Mouse (Mus musculus) embryonic fibroblast, embryonic 13.5 days (primary cell): ENCODE measurements around the gene Tmem170. TPM values are rescaled to one million over a fixed set of nuclear protein-coding genes. Genes with fewer than 3 reads are reported as not detected.
A peak's percentile ranks its signal among the peaks of the same experiment; 100 is the strongest.

ENCODE experiments used
- H3K27ac ChIP-seq: 2 replicates; pipeline ENCODE4 v1.5.1; 2012; ENCODE audit warnings: low read length, control low read depth, inconsistent platforms; ENCODE audit not compliant: insufficient read depth
- H3K4me1 ChIP-seq: 2 replicates; pipeline ENCODE4 v1.6.1; 2011; ENCODE audit warnings: low read length; ENCODE audit not compliant: control insufficient read depth, insufficient read depth
- H3K4me3 ChIP-seq: 2 replicates; pipeline ENCODE4 v1.5.1; 2011; ENCODE audit warnings: mild to moderate bottlenecking, control low read depth, low read length; ENCODE audit not compliant: insufficient read depth
- CTCF ChIP-seq: IDR thresholded peaks from 2 replicates; pipeline ENCODE4 v1.5.1; 2011; ENCODE audit warnings: mild to moderate bottlenecking, control low read depth, low read length, moderate library complexity, borderline replicate concordance; ENCODE audit not compliant: insufficient read depth
- POLR2A ChIP-seq: IDR thresholded peaks from 2 replicates; pipeline ENCODE4 v1.6.1; 2011; ENCODE audit warnings: low read depth, mild to moderate bottlenecking, control low read depth, low read length, moderate library complexity
- polyA plus RNA-seq: library from polyadenylated mRNA; stranded (reverse); fragments of >200 nt; gene quantifications from 2 replicates; pipeline ENCODE4 v1.2.4, GENCODE M21; 2011; ENCODE audit warnings: low read depth; ENCODE audit not compliant: missing spikeins, insufficient read length

Tmem170 gene
- polyA plus RNA-seq, 1 experiment = 2.6 TPM

DNA sequence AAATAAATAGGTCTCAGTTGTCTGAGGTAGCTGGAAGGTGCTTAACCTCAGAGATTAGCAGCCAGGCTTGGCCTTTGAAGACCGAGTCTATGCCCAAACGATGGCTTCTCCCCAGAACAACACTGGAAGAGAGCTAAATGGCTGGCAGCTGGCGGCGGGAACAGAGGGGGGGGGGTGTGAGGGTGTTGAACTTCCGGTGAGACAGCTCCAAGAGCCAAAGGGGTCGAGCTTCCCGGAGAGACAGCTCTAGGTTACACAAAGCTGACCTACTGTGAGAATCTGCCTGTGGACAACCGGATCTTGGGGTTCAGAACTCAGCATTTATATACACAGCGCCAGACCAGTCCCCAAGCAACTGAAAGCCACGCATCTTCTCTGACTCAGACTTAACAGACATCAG lies 22.0 kb upstream of the Tmem170 start:
- TF ChIP-seq POLR2A (no peak), CTCF (no peak)
- no peak overlapping the region for H3K27ac ChIP-seq
- H3K4me3 ChIP-seq = no peak overlapping the region
- peaks cover 5% of the 10 kb centered on the region; the same call in 1 of the 2 replicates for H3K4me1 ChIP-seq

DNA sequence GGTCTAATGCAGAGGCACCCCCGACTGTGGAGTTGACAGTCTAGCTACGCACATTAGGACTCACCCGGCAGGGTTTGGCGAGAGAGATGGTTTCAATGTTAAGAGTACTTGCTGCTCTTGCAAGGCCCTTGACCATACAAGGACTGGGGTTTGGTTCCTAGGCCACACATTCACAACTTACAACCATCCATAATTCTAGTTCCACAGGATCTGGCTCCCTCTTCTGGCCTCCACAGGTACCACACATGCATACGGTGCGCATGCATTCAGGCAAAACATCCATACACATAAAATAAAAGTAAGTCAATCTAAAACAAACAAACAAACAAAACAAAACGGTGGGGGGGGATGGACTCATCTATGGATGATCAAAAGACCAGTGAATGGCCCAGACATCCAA lies 18.4 kb upstream of the Tmem170 start:
- TF ChIP-seq POLR2A = no peak
- TF ChIP-seq CTCF = peak; percentile 17; the same call in 1 of the 2 replicates
- Histone ChIP-seq H3K4me1 (no peaks in the 10 kb centered on the region), H3K27ac (no peak overlapping the region), H3K4me3 (no peak overlapping the region)

DNA sequence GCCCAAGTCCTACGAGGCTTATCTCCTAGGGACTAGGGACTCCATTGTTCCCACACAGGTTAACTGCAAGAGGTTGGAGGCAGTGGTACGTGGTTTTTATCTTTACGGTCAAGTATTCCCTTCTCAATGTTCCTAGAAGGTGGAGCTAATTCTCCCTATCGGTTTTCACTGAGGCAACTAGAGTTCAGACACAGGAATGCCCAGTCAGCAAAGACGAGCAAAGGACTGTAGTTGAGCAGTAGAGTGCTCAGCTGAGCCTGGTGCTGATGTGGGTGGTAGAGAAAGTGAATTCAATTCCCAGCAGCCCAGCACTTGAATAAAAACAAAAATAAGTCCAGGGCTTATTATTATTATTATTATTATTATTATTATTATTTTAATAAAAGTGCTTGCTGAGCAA lies 16.1 kb upstream of the Tmem170 start:
- Histone ChIP-seq H3K4me1 (no peaks in the 10 kb centered on the region), H3K27ac (no peak overlapping the region), H3K4me3 (no peak overlapping the region)
- TF ChIP-seq CTCF (no peak), POLR2A (no peak)

DNA sequence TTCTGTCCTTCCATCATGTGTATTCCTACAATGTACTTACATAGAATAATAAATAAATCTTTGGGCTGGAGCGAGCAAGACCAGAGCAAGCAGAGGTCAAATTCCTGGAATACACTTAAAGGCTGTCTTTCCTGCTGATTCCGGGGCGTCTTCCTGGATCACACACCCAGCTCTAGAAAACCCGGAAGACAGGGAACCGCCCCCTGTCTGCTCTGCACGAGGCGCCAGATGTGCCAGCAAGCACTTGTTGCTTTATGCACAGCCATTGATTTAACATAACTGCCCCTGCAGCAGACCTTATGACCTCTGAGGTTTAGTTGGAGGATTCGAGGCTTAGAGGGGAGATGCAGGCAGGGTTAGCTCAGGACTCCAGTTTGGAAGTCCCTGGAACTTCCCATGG lies 15.4 kb upstream of the Tmem170 start:
- H3K4me1 ChIP-seq = no peaks in the 10 kb centered on the region
- no peak for TF ChIP-seq CTCF
- no peak for TF ChIP-seq POLR2A
- no peak overlapping the region for H3K4me3 ChIP-seq
- no peak overlapping the region for H3K27ac ChIP-seq

DNA sequence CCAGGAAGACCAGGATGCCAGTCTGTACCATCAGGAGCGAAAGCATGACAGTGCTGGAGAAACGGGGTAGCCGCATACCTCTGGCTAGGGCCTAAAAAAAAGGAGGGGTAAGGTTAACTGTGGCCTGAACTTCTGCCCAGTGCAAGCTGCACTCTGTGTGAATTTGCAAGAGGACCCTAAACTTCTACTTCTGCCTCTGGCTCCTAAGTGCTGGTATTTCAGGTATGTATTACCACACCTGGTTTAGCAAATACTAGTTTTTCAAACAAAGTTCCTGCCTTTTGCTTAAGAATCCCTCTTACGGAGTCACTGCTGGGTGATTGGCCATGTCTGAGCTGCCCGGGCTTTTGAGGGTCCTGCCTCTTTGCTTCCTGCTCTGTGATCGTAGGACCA lies 14.4 kb upstream of the Tmem170 start:
- H3K4me3 ChIP-seq = no peak overlapping the region
- H3K4me1 ChIP-seq = no peaks in the 10 kb centered on the region
- H3K27ac ChIP-seq = no peak overlapping the region
- no peak for TF ChIP-seq POLR2A
- no peak for TF ChIP-seq CTCF

DNA sequence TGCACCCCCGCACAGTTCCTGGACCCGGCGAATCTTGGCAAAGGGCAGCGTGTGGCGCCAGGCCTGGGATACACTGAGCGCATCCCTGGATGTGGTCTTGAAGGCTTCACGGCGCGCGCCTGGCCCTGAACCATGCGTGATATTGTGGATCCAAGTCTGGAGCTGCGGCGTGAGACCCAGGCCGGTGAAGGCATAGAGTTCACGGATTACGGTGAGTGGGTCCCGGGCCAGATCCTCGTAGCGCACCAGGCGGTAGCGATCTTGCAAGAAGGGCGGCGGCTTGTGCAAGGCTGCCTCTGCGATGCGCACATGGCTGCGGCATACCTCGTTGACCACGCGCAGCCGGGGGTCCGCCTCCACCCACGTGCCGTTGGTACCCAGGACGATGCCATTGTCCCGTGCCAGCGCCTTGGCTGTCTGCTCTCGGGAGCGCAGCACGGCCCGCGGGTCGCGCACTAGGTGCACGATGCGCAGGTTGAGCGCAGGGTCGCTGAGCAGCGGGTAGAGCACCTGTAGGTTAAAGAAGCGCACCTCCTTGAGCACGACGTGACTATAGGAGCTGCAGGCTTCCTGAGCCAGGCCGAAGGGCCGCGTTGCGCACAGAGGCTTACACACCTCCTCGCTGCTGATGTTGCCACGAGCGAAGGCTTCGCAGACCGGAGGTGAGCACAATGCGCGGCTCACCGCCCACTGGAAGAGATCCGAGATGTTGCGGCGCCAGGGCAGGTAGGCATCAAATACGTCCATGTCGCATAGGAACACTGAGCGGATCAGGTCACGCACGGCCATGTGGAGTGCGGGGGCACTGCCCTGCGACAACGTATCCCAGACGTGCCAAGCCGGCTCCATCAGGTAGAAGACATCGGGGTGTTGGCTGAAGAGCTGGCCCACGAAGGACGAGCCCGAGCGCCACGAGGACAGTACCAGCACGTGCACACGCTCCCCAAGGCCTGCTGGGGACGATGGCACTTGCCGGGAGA lies 13.7 kb upstream of the Tmem170 start:
- Histone ChIP-seq H3K27ac (no peak overlapping the region), H3K4me1 (no peaks in the 10 kb centered on the region), H3K4me3 (no peak overlapping the region)
- no peak for TF ChIP-seq CTCF
- TF ChIP-seq POLR2A = no peak

DNA sequence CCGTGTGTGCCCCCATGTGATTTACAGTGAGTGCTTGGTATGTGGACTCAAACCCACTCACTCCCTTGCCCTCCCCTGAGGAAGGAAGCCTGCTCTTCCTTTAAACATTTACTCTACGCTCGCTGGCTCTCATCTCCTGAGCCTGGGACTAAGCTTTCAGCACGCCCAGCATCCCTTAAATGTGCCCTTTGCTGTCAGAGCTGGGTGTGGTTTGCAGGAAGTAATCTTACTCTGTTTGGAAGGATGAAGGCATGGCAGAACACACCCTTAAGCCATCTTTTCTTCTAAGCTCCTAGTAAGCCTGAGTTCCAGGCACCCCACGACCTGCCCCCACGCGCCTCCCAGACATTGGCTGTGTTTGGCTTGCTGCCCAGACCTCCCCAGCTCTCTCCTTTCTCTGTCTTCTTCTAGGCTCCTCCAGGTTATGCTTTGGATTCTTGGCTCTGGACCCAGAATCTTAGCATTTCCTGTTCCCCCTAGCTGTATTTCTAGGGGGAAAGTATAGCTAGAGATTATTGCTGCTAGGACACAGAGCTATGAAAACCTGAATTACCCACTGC lies 11.6 kb upstream of the Tmem170 start:
- Histone ChIP-seq H3K4me1 (no peaks in the 10 kb centered on the region), H3K27ac (no peak overlapping the region), H3K4me3 (no peak overlapping the region)
- TF ChIP-seq CTCF (no peak), POLR2A (no peak)

DNA sequence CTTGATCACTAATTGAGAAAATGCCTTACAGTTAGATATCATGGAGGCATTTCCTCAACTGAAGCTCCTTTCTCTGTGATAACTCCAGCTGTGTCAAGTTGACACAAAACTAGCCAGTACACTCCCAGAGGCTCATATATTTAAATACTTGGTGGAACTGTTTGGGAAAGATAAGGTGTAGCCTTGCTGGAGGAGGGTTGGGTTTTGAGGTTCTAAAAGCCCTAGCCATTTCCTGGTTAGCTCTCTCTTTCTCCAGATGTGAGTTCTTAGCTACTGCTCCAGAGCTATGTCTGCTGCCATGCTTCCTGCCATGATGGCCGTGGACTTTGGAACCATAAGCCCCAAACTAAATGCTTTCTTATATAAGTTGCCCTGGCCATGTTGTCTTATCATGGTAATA lies 10.9 kb upstream of the Tmem170 start:
- no peak for TF ChIP-seq POLR2A
- no peak for TF ChIP-seq CTCF
- no peaks in the 10 kb centered on the region for H3K4me1 ChIP-seq
- H3K27ac ChIP-seq = no peak overlapping the region
- no peak overlapping the region for H3K4me3 ChIP-seq

DNA sequence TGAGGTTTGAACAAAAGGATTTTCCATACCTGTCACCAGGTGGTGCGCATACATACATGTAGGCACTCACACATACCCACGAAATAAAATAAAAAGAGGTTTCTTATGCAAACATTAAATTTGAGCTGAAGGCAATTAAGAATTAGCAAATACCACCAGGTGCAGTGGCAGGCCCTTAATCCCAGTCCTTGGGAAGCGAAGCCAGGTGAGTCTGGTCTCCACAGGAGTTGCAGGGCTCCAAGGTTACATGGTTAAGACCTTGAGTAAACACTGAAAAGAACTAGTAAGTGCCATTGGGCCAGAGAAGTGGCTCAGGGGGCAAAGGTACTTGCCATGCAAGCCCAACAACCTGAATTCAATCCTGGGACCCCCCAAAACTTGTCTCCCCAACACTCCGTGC lies 7.1 kb upstream of the Tmem170 start:
- no peak for TF ChIP-seq CTCF
- no peak for TF ChIP-seq POLR2A
- H3K4me3 ChIP-seq = no peak overlapping the region
- no peaks in the 10 kb centered on the region for H3K4me1 ChIP-seq
- H3K27ac ChIP-seq = no peak overlapping the region

DNA sequence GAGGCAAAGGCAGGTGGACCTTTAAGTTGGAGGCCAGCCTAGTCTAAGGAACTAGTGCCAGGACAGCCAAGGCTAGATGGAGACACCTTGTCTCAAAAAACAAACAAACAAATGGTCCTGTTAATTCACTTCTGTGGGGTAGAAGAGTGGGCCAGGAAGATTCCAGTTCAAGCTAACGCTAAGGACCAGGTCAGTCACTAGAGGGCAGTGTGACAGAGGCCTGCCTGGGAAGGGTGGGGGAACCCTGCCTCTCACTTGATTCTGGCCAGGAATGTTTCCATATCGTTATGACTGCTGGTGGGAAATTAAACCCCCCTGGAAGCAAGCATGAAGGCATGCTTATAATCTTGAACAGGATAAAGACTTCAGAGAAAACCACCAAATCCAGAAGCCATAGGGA lies 5.0 kb upstream of the Tmem170 start:
- no peaks in the 10 kb centered on the region for H3K4me1 ChIP-seq
- H3K4me3 ChIP-seq = no peak overlapping the region
- TF ChIP-seq CTCF (peak; percentile 94), POLR2A (no peak)
- no peak overlapping the region for H3K27ac ChIP-seq
